In the genomic region with DNA sequence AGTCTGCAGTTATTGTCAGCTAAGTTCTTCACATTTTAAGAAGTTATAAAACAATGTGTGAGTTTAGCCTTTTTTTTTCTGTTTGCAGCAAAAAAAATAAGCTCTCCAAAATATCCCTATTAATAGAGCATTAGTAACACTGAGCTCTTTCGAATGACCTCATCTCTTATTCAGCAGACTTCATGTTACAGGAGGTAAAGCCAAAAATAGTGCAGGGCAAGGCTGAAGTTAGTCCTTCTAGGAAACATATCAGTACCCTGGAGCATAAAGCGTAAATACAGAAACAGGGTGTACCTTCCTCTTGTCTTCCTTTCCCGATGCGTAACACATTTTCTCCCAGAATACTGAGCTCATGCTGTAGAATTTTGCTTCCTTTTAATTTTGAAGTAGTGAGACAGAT, we compare ENCODE assay signal across 14 mouse cellular contexts.
DNase-seq lines count a peak whose midpoint lies in the region; ATAC-seq and TF ChIP-seq lines count a peak whose summit lies in the region.
"Had no signal": no experiment of that assay in that cellular context is flagged by ENCODE, and none has a peak within 500 bp of the region (broad histone marks: within the 10 kb centered on the region; RNA-seq: fewer than 3 reads in every experiment).

No protein-coding gene starts in this region.

- no peak for TF ChIP-seq CTCF in gastrocnemius, adult 2 months (IDR thresholded peaks at IDR 0.05)

- intact Hi-C loops in gastrocnemius, adult 2 months (cut with DNase I), result no loop called here
- intact Hi-C loops in gastrocnemius, postnatal 36 days (cut with DNase I), result no loop called here

- H3K9me3 ChIP-seq in midbrain, embryonic 10.5 days (replicated peaks), result no peaks in the 10 kb centered on the region
- H3K9me3 ChIP-seq in midbrain, embryonic 11.5 days (ENCODE audit: control insufficient read depth, low read length), result no peaks in the 10 kb centered on the region
- H3K9me3 ChIP-seq in intestine, embryonic 16.5 days (ENCODE audit: control insufficient read depth, low read length), result no peaks in the 10 kb centered on the region
- H3K9me3 ChIP-seq: embryonic facial prominence, embryonic 15.5 days; midbrain, embryonic 13.5 days had no signal

- H3K27ac ChIP-seq in gastrocnemius, adult 2 months, result peak overlapping the region; percentile 81
- H3K27ac ChIP-seq in midbrain, embryonic 10.5 days (replicated peaks), result peak overlapping the region; percentile 57; the same call in 1 of the 2 replicates
- H3K27ac ChIP-seq in midbrain, embryonic 11.5 days (ENCODE audit: low read depth, low read length), result no peak overlapping the region
- peak overlapping the region; percentile 78 for H3K27ac ChIP-seq in intestine, embryonic 16.5 days (ENCODE audit: low read length)
- H3K27ac ChIP-seq: embryonic facial prominence, embryonic 15.5 days; midbrain, embryonic 13.5 days had no signal

- no peak for DNase-seq in gastrocnemius, adult 2 months
- no peak for DNase-seq in gastrocnemius, postnatal 36 days
- no peak for DNase-seq in midbrain, embryonic 10.5 days (ENCODE audit: low spot score)
- no peak for DNase-seq in midbrain, embryonic 11.5 days (ENCODE audit: low spot score, missing footprints)
- DNase-seq in spleen, postnatal 14 days (ENCODE audit: low spot score in 2 of 2), result no peak
- DNase-seq in adrenal gland, adult 8-10 months, result no peak
- no peak for DNase-seq in cerebellum, postnatal 25 days
- DNase-seq: cerebellum, postnatal 36 days; kidney, adult 11 months; lung, adult 18-20 months had no signal

- ATAC-seq in midbrain, embryonic 11.5 days (ENCODE audit: low FRiP score), result no peak
- ATAC-seq in intestine, embryonic 16.5 days, result peak; percentile 42; the same call in 1 of the 2 replicates
- ATAC-seq: activated CD4-positive, CD25-positive, alpha-beta regulatory T cell, adult 4 months; midbrain, embryonic 13.5 days had no signal

- H3K9ac ChIP-seq in midbrain, embryonic 11.5 days (ENCODE audit: low read length), result no peak overlapping the region
- H3K9ac ChIP-seq in intestine, embryonic 16.5 days (ENCODE audit: low read depth, low read length), result no peak overlapping the region
- H3K9ac ChIP-seq: embryonic facial prominence, embryonic 15.5 days; midbrain, embryonic 13.5 days had no signal

- H3K36me3 ChIP-seq in midbrain, embryonic 10.5 days, result peaks cover 11% of the 10 kb centered on the region
- no peaks in the 10 kb centered on the region for H3K36me3 ChIP-seq in midbrain, embryonic 11.5 days (ENCODE audit: control insufficient read depth, insufficient read depth, low read length)
- no peaks in the 10 kb centered on the region for H3K36me3 ChIP-seq in intestine, embryonic 16.5 days (ENCODE audit: control insufficient read depth, insufficient read depth, low read length)
- H3K36me3 ChIP-seq: embryonic facial prominence, embryonic 15.5 days had no signal

- H3K4me3 ChIP-seq in gastrocnemius, adult 2 months, result peak overlapping the region; percentile 60
- no peak overlapping the region for H3K4me3 ChIP-seq in midbrain, embryonic 10.5 days
- no peak overlapping the region for H3K4me3 ChIP-seq in midbrain, embryonic 11.5 days (ENCODE audit: low read depth, low read length)
- no peak overlapping the region for H3K4me3 ChIP-seq in intestine, embryonic 16.5 days (ENCODE audit: low read length)
- H3K4me3 ChIP-seq: embryonic facial prominence, embryonic 15.5 days; midbrain, embryonic 13.5 days had no signal

- H3K4me2 ChIP-seq in midbrain, embryonic 11.5 days, result no peak overlapping the region
- no peak overlapping the region for H3K4me2 ChIP-seq in intestine, embryonic 16.5 days (ENCODE audit: low read depth, low read length)
- H3K4me2 ChIP-seq: embryonic facial prominence, embryonic 15.5 days; midbrain, embryonic 13.5 days had no signal

- H3K4me1 ChIP-seq in midbrain, embryonic 10.5 days, result peaks cover 6% of the 10 kb centered on the region
- no peaks in the 10 kb centered on the region; the same call in 1 of the 2 replicates for H3K4me1 ChIP-seq in midbrain, embryonic 11.5 days (ENCODE audit: control insufficient read depth, insufficient read depth, low read length)
- peaks cover 8% of the 10 kb centered on the region for H3K4me1 ChIP-seq in intestine, embryonic 16.5 days (ENCODE audit: control insufficient read depth, insufficient read depth, low read length)
- H3K4me1 ChIP-seq: embryonic facial prominence, embryonic 15.5 days; midbrain, embryonic 13.5 days had no signal

- WGBS in midbrain, embryonic 10.5 days, result 94% methylated on average over 4 of the region's 4 CpGs
- 94% methylated on average over 4 of the region's 4 CpGs for WGBS in midbrain, embryonic 11.5 days
- 66% methylated on average over 4 of the region's 4 CpGs for WGBS in intestine, embryonic 16.5 days

- no peaks in the 10 kb centered on the region for H3K27me3 ChIP-seq in midbrain, embryonic 10.5 days (ENCODE audit: low read depth, poor library complexity, severe bottlenecking)
- H3K27me3 ChIP-seq in midbrain, embryonic 11.5 days (ENCODE audit: control insufficient read depth, insufficient read depth, low read length), result no peaks in the 10 kb centered on the region
- no peaks in the 10 kb centered on the region for H3K27me3 ChIP-seq in intestine, embryonic 16.5 days (replicated peaks; ENCODE audit: control insufficient read depth, insufficient read depth, low read length)
- H3K27me3 ChIP-seq: embryonic facial prominence, embryonic 15.5 days; midbrain, embryonic 13.5 days had no signal
